Mouse (Mus musculus): Measurements from ENCODE around the gene Aim2.

DNA sequence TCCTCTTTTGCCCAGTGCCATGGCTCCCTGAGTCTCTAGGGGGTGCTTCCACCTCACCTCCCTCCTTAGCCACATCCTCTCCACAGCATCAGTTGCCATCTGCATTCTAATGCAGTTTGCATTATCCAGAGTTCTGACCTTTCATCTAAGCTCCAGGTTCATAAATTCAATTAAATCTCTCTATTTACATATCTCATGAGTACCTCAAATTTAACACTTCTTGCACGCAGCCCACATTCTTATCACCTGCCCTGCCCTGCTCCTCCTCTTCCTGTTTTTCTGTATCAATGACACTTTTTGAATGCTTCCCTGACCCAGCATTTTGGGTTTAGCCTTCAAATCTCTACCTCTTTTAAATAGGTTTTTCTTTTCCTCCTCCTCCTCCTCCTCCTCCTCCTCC is 90.0 kb downstream of the Aim2 start:
- TF ChIP-seq CTCF (IDR thresholded peaks at IDR 0.05; ENCODE audit: borderline replicate concordance, extremely low read depth, insufficient read depth, insufficient read length), result no peak
- TF ChIP-seq POLR2A (IDR thresholded peaks at IDR 0.05; ENCODE audit: borderline replicate concordance, extremely low read depth, insufficient read depth, insufficient read length, poor library complexity, severe bottlenecking), result no peak

All from brain, embryonic 14.5 days (tissue).